Mouse (Mus musculus): ENCODE measurements around the gene P4htm. TPM values are rescaled to one million over a fixed set of nuclear protein-coding genes. Genes with fewer than 3 reads are reported as not detected.

Gene P4htm
- 0.08 and 0.10 TPM in 2 replicates for total RNA-seq (2012; rRNA removed)
- under 1 TPM in 1 of 2 experiments, not detected in 1; 0.22 TPM for polyA plus RNA-seq (2012; ENCODE audit: insufficient read depth in 1 of 2, insufficient read length in 2 of 2, low read depth in 1 of 2, low replicate concordance in 2 of 2, missing spikeins in 1 of 2)

DNA sequence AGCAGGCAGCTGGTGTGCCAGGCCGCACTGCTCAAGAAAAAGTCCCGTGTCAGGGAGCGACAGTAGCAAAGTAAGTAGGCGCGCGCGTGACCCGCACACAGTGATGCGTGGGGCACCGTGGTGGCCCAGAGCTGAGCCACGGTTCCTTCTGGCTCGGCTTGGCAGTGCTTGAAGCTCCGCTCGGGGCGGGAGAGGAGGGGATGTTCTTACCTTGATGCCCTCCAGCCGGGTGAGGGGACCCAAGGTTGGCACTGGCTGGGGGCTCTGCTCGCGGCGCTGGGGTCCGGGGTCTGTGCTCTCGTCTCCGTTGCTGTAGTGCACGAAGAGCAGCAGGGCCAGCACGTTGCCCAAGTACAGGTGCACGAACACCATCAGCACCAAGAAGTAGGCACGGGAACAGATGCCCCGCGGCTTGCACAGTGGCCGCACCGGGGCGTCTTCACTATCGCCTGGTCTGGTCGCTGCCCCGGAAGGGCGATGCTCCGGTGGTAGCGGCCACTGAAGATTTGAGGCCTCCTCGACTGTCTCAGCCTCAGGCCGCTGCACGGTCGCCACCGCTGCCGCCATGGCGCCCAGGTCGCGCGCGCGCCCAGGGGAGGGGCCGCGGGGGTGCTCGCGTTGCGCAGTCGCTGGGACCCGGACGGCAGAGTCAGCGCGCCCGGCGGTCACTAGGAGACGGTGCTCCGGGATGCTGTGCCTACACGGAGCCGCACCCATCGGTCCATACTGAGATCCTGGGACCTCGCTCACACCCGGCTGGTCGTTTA lies at the start of gene P4htm:
Gene P4htm, minus strand, starts transcription at position 670 of the 767 bp plus-strand sequence.
- Histone ChIP-seq H3K9ac (ENCODE audit: control insufficient read depth, low read depth, low read length, poor library complexity, severe bottlenecking) (no peak within 1 kb of the TSS), H3K4me1 (ENCODE audit: control insufficient read depth in 1 of 2, insufficient read depth in 2 of 2, low read length in 2 of 2) (0 out of 4 replicates have a peak, but pooled peaks cover 0 to 2% of the 10 kb centered on the region in 2 experiments), H3K36me3 (ENCODE audit: control insufficient read depth in 1 of 2, insufficient read depth in 2 of 2, low read length in 2 of 2) (no peaks in the 10 kb centered on the region; a peak in 1 of 4 replicates), H3K9me3 (replicated peaks; ENCODE audit: insufficient read depth, low read length) (no peaks in the 10 kb centered on the region), H3K4me3 (ENCODE audit: control insufficient read depth in 1 of 2, insufficient read depth in 1 of 2, low read depth in 2 of 2, low read length in 2 of 2) (no peak within 1 kb of the TSS), H3K27me3 (ENCODE audit: control insufficient read depth in 1 of 2, insufficient read depth in 2 of 2, low read length in 2 of 2) (no peaks in the 10 kb centered on the region), H3K27ac (ENCODE audit: control insufficient read depth, low read depth, low read length) (no peak within 1 kb of the TSS), H3K79me2 (ENCODE audit: control insufficient read depth, insufficient read depth, low read length, poor library complexity) (no peaks in the 10 kb centered on the region)
- TF ChIP-seq ETS1 (IDR thresholded peaks at IDR 0.05; ENCODE audit: low read depth, low read length) (no peak), TBP (IDR thresholded peaks at IDR 0.05; ENCODE audit: low read depth, low read length) (no peak), TCF12 (IDR thresholded peaks at IDR 0.05; ENCODE audit: low read depth, low read length) (no peak), CTCF (IDR thresholded peaks at IDR 0.05 in 2 of 3, conservative IDR thresholded peaks at IDR 0.05 in 1 of 3; ENCODE audit: control insufficient read depth in 1 of 3, insufficient read depth in 1 of 3, low read depth in 2 of 3, low read length in 3 of 3, poor library complexity in 1 of 3, severe bottlenecking in 1 of 3) (no peak), MXI1 (IDR thresholded peaks at IDR 0.05; ENCODE audit: low read depth, low read length) (no peak), HCFC1 (IDR thresholded peaks at IDR 0.05; ENCODE audit: low read depth, low read length) (no peak), GATA1 (IDR thresholded peaks at IDR 0.05; ENCODE audit: low read depth, low read length) (no peak), E2F4 (IDR thresholded peaks at IDR 0.05; ENCODE audit: borderline replicate concordance, low read depth, low read length) (no peak), JUND (IDR thresholded peaks at IDR 0.05; ENCODE audit: low read depth, low read length) (no peak), CHD1 (IDR thresholded peaks at IDR 0.05; ENCODE audit: low read depth, low read length) (no peak), ZNF384 (IDR thresholded peaks at IDR 0.05; ENCODE audit: low read depth, low read length) (no peak), ZKSCAN1 (IDR thresholded peaks at IDR 0.05; ENCODE audit: low read depth, low read length) (no peak), GABPA (IDR thresholded peaks at IDR 0.05; ENCODE audit: low read depth, low read length) (no peak), MYB (IDR thresholded peaks at IDR 0.05; ENCODE audit: low read depth, low read length) (no peak), EP300 (IDR thresholded peaks at IDR 0.05; ENCODE audit: low read depth in 1 of 2, low read length in 2 of 2) (no peak), USF2 (IDR thresholded peaks at IDR 0.05; ENCODE audit: borderline replicate concordance in 1 of 2, insufficient read depth in 1 of 2, low read depth in 1 of 2, low read length in 2 of 2) (no peak)
- no peak for DNase-seq (ENCODE audit: low read depth, low spot score)

DNA sequence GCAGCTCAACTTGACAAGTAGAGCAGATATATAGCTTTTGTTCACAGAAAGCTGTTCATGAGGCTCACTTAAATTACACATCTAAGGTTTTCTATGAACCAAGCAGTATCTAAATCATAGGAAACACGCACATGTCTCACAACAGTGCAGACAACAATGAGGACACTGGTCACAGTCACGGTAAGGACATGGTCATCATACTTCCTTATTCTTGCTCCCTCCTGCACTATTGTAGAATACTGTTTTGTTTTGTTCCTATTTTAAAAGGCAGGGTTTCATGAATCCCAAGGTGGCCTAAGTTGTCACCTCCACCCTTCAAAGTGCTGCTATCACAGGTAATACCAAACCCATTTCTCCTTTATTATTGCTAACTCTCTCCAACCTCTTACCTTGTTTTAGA lies 42.4 kb upstream of the P4htm start:
- H3K79me2 ChIP-seq (ENCODE audit: control insufficient read depth, insufficient read depth, low read length, poor library complexity) = peaks cover 35% of the 10 kb centered on the region
- peaks cover 29 to 45% of the 10 kb centered on the region in 2 experiments for H3K36me3 ChIP-seq (ENCODE audit: control insufficient read depth in 1 of 2, insufficient read depth in 2 of 2, low read length in 2 of 2)
- H3K4me1 ChIP-seq (ENCODE audit: control insufficient read depth in 1 of 2, insufficient read depth in 2 of 2, low read length in 2 of 2) = peaks cover 0 to 6% of the 10 kb centered on the region in 2 experiments; a peak in 3 of 4 replicates
- H3K27me3 ChIP-seq (ENCODE audit: control insufficient read depth in 1 of 2, insufficient read depth in 2 of 2, low read length in 2 of 2) = no peaks in the 10 kb centered on the region
- no peak for TF ChIP-seq JUND (IDR thresholded peaks at IDR 0.05; ENCODE audit: low read depth, low read length)
- TF ChIP-seq MAZ (IDR thresholded peaks at IDR 0.05; ENCODE audit: low read depth, low read length) = no peak
- no peak for TF ChIP-seq ZC3H11A (IDR thresholded peaks at IDR 0.05; ENCODE audit: low read depth, low read length)
- no peak overlapping the region for H3K27ac ChIP-seq (ENCODE audit: control insufficient read depth, low read depth, low read length)
- no peak overlapping the region for H3K4me3 ChIP-seq (ENCODE audit: control insufficient read depth in 1 of 2, insufficient read depth in 1 of 2, low read depth in 2 of 2, low read length in 2 of 2)
- DNase-seq (ENCODE audit: low read depth, low spot score) = no peak
- H3K9me3 ChIP-seq (replicated peaks; ENCODE audit: insufficient read depth, low read length) = no peaks in the 10 kb centered on the region
- H3K9ac ChIP-seq (ENCODE audit: control insufficient read depth, low read depth, low read length, poor library complexity, severe bottlenecking) = no peak overlapping the region
